Mouse (Mus musculus) urinary bladder, postnatal 36 days (tissue): ENCODE results near the gene Wbp11.
A peak's percentile ranks its signal among the peaks of the same experiment; 100 is the strongest.

Experiments
- DNase-seq, 2 experiments: peaks; one replicate each; pipeline ENCODE4 v3.0.0; 2022; ENCODE audit warnings: low spot score in 2 of 2, mixed read lengths in 1 of 2

Wbp11 gene

DNA sequence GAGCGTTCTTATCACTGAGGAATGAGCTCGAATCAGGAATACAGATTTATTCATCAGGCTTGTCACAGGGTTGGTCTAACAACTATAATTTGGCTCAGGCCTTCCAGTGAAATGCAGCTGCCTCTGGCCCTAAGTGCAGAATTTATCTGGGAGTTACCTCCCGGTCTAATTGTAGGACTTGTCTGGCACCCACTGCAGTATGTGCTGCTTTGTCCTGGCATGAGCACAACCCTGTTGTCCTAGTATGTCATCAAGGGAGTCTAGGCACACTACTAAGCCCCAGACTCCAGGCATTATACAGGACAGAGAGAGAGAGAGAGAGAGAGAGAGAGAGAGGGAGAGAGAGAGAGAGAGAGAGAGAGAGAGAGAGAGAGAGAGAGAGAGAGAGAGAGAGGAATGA is 9.3 kb upstream of the Wbp11 start:
- no peak for DNase-seq

- DNase-seq, result no peak
Measured at GRCm38 (mm10) chr6:136835352-136835751, 7.3 kb upstream of the Wbp11 start, which contains the start of gene Smco3. Gene Smco3, minus strand, starts transcription at chr6:136835452.

DNA sequence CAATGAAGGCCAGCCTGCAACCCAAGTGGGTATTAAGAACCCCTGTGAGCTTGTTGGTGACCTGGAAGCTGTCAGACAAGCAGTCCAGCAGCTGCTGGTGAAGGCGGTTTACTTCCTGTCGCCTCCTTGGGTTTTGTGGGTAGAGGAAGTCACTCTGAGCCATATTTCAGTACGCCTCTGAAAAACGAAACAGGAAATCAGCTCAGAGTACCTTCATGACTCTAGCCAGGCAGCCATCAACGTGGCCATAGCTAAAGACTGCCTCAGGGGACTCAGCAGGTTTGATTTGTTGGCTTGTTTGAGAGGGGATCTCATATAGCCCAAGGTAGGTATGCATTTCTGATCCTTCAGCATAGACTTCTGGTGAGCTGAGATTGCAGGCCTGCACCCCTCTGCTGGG is 3.7 kb upstream of the Wbp11 start:
- DNase-seq, result no peak

- no peak for DNase-seq
Measured at GRCm38 (mm10) chr6:136828681-136829080, 648 bp upstream of the Wbp11 start.

DNA sequence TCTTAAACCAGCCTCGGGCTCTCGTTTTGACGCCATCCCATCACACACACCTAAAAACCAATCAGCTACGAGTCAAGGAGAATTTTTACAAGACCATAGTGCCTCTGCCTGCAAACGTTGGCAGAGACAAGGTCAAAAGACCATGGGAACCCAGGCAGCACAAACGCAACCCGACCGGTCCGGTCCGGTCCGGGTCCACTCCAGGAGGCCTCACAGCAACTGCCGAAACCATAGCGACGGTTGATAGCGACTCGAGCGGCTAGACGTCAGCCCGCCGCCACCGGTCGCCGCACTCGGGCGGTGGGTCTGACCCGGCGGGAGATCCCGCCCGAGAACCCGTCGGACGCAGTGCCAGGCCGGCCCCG is 535 bp downstream of the Wbp11 start, which contains the start of gene BC049715:
BC049715 (plus strand) TSS at position 111 of the 365 bp plus-strand sequence.
- DNase-seq, result no peak

- DNase-seq, result no peak
Measured at GRCm38 (mm10) chr6:136827116-136827515, 917 bp downstream of the Wbp11 start.

- DNase-seq, result no peak
Measured at GRCm38 (mm10) chr6:136824987-136825386, 3.0 kb downstream of the Wbp11 start.

- no peak for DNase-seq
Measured at GRCm38 (mm10) chr6:136821086-136821485, 6.9 kb downstream of the Wbp11 start.

DNA sequence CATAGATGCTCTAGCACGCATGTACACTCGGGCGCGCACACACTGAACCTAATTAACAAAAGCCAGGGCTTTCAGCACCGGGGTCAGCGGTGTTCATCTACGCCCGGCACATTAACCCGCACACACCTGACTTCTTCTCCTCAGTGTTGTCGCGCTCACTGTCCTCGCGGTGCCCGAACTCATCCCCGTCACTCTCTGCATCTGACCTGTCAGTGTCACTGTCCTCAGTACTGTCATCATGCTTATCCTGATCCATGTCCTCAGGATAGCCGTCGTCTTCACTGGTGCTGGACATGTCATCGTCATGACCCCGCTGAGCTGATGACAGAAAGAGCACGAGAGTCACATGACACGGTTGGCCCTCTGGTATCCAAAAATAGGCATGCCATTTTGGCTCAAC is 7.7 kb downstream of the Wbp11 start:
- DNase-seq, result no peak

GRCm38 (mm10) chr6:136817549-136817948 is 10.5 kb downstream of the Wbp11 start:
- no peak for DNase-seq

GRCm38 (mm10) chr6:136816826-136817225 is 11.2 kb downstream of the Wbp11 start:
- DNase-seq, result no peak

- DNase-seq, result no peak
Measured at GRCm38 (mm10) chr6:136815381-136815780, 12.7 kb downstream of the Wbp11 start.

DNA sequence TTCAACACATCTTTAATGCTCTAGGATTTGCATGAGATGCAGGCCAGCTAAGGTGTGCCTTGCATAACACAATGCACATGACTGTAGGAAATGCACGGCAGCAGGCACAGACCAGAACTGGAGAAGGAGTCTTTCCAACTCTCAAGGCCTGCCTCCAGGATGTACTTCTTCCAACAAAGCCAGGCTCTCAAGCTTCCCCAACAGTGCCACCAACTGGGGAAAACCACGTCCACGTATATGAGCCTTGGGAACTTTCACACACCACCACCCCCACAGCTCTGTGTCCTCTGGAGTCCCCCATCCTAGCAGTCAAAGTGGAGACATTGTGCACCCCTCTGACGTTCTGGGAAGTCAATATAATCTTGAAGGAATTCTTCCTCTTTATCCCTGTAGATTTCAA is 14.9 kb downstream of the Wbp11 start:
- no peak for DNase-seq

DNA sequence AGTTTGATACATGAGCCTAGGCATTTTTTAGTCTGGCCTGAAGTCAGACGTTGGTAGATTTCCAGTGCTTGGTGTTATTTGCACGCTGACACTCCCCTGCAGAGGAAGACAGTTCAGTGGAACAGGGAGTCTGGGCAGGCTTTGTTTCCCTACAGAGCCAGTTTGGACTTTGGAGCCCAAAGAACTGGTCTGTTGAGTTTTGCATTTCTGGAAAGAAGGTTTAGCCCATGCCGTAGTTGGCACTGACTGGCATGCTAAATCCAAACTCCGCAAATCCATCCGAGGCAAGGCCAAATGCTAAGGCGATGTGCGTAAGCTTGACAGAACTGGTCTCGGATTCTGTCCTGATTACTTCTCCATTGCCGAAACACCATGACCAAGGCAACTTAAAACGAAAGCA is 16.8 kb downstream of the Wbp11 start:
- no peak for DNase-seq

DNA sequence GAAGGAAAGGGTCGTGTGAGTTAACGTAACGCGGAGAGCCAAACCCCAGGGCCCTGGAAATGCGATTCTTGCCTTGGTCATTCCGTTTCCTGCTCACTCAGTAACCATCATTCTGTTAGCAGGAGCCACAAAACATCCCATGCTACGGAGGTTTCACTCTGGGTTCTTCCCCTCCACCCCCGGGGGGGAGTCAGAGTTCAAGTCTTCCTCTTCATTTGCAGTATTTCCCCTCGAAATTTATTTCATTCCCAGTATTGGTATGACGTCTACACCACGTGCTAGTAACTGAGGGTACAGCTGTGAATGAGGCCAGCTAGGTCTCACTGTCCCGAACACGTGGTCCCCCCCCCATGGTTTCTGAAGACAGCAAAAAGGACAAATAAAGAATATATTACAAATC is 18.4 kb downstream of the Wbp11 start:
- DNase-seq, result no peak

DNA sequence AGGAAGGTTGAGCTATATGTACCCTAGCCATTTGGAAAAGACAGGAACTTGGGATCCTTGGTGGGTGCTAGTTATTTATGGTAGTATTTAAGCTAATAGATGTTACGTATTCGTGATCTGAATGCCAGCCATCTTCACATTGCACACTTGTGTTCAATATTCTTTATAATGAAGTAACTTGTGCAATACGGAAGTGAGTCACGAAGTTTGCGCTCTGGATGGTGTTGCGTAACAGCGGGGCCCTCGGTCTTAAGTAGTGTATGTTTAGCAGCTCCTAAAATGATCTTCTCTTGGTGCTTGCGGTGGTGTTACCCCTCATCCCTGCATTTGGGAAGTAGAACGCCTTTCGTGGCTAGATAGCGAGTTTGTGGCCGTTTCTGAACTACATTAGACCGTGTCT is 19.0 kb downstream of the Wbp11 start:
- peak; percentile 63 to 80 for DNase-seq

DNA sequence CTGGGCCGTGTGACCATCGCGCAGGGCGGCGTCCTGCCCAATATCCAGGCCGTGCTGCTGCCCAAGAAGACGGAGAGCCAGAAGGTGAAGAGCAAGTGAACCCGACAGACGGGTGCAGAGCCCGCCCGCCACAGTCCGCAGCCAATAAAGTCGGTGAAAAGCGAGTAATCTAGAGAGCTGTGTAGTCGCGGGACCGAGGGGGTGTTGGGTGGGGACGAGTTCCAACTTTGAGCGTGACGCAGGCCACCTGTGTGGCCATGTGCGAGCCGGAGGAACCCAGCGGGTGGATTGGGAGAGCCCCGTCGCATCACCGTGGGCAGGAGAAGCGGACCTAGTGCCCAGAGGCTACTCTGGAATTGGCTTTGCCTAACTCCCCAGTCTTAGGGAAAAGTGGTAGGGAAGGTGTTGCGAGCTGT is 19.4 kb downstream of the Wbp11 start:
- DNase-seq, result peak in 1 of 2 experiments; percentile 41

DNA sequence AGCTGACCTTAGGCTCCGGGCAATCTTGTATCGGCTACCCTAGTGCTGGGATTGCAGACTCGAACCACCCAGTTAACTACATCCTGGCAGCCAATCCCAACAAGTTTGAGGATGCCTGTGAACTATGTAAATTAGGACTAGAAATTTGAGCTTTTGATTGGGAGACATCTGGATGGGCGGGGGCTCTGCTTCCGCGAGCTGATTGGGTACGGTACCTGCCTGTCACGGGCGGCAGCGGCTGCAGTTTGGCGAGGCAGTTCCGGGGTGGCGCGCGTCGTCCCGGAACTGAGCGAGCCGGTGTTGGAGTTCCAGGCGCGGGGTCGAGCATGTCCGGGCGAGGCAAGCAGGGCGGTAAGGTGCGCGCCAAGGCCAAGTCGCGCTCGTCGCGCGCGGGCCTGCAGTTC is 20.0 kb downstream of the Wbp11 start, which contains the start of gene H2afj:
H2afj (plus strand) TSS at position 231 of the 404 bp plus-strand sequence.
- DNase-seq, result peak; percentile 99

DNA sequence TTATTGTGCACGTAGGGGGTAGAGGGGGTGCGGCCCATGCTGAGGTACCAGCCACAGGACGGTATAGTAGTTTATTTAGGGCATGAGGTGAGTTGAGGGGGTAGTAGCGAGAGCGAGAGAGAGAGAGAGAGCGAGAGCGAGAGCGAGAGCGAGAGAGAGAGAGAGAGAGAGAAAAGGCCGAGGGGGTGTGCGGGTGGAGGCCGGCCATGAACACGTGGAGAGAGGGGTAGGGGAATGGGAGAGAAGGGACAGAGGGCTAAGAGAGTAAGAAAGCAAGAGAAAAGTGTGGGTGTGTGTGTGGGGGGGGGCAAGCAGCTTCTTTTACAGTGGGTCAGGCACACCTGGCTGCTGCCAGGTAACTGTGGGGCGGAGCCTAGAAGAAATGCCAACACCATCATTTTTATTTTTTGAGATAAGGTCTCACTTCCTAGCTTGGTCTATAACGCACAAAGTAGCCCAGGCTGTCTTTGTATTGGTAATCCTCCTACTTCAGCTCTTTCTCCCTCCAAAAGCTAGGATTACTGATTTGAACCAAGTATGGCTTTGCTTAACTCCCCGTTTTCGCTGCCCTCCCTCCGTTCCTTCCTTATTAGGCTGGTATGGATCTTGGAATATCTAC is 20.5 kb downstream of the Wbp11 start:
- DNase-seq, result no peak

GRCm38 (mm10) chr6:136806819-136807218 is 21.2 kb downstream of the Wbp11 start:
- DNase-seq, result no peak

GRCm38 (mm10) chr6:136805409-136805775 is 22.6 kb downstream of the Wbp11 start:
- no peak for DNase-seq

DNA sequence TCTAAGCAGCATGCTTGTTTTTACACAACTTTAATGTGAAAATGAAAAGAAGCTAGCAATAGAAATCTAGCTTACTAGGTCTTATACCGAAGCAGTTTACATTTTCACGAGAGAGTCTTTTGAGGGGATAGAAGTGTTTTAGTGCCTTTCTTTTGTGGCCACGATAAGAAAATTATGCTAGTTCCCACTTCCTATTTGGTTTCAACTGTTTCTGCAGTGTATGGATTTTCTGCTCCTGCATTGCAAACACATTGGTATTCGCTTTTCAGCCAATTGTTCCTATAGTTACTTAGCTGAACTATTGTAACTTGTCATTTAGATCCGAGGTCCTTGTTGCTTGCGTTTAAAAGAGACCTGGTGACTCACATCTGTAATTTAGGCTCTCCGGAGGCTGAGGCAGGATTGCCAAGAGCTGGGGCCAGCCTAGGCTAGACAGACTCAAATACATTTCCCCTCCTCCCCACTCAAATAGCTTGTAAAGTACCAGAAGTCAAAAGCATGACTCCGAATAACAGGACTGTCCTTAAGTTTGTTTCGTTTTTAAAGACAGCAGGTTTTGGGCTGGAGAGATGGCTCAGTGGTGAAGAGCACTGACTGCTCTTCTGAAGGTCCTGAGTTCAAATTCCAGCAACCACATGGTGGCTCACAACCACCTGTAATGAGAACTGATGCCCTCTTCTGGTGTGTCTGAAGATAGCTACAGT is 23.2 kb downstream of the Wbp11 start:
- no peak for DNase-seq
